Mouse (Mus musculus): Measurements from ENCODE around the gene Ccdc24. TPM values are rescaled to one million over a fixed set of nuclear protein-coding genes. Genes with fewer than 3 reads are reported as not detected.
A peak's percentile ranks its signal among the peaks of the same experiment; 100 is the strongest.

The Ccdc24 gene
- 0.97 and 1.1 TPM in 2 replicates for polyA plus RNA-seq (2015; fragmentation: Nextera tagmentation; extraction: Ambion mirVana)

- H3K4me3 ChIP-seq (replicated peaks; ENCODE audit: low read depth, low read length): peak within 1 kb of the TSS; percentile 9; the same call in 1 of the 2 replicates
- H3K27ac ChIP-seq: no peak within 1 kb of the TSS
- 0 out of 2 replicates have a peak, but pooled peaks cover 10% of the 10 kb centered on the region for H3K36me3 ChIP-seq (ENCODE audit: insufficient read depth, low read length)
- 0 out of 2 replicates have a peak, but pooled peaks cover 5% of the 10 kb centered on the region for H3K4me1 ChIP-seq (replicated peaks; ENCODE audit: insufficient read depth, low read length)
- H3K27me3 ChIP-seq (ENCODE audit: insufficient read depth, low read length): no peaks in the 10 kb centered on the region
- TF ChIP-seq CTCF (IDR thresholded peaks at IDR 0.05; ENCODE audit: low read depth): no peak
- peak within 1 kb of the TSS; percentile 6; the same call in 1 of the 2 replicates for H3K9ac ChIP-seq (ENCODE audit: low read depth, low read length)
- peak within 1 kb of the TSS; percentile 52 for H3K4me2 ChIP-seq (ENCODE audit: low read length)
- DNase-seq (ENCODE audit: low spot score): peak; percentile 48
- WGBS: 10% methylated on average over 14 of the region's 14 CpGs
- ATAC-seq (replicated peaks; ENCODE audit: low FRiP score, low read depth): peak; percentile 38
- no peaks in the 10 kb centered on the region for H3K9me3 ChIP-seq (replicated peaks; ENCODE audit: low read length)
Measured at GRCm38 (mm10) chr4:117872471-117872886, at the start of gene Ccdc24. TSS of gene Ccdc24 (minus strand) at chr4:117872557.

- Histone ChIP-seq H3K4me3 (replicated peaks; ENCODE audit: low read depth, low read length) (no peak overlapping the region), H3K4me2 (ENCODE audit: low read length) (no peak overlapping the region), H3K36me3 (ENCODE audit: insufficient read depth, low read length) (no peaks in the 10 kb centered on the region), H3K9me3 (replicated peaks; ENCODE audit: low read length) (no peaks in the 10 kb centered on the region), H3K9ac (ENCODE audit: low read depth, low read length) (no peak overlapping the region), H3K27ac (no peak overlapping the region), H3K27me3 (ENCODE audit: insufficient read depth, low read length) (peaks cover 7% of the 10 kb centered on the region), H3K4me1 (replicated peaks; ENCODE audit: insufficient read depth, low read length) (no peaks in the 10 kb centered on the region)
- no peak for TF ChIP-seq CTCF (IDR thresholded peaks at IDR 0.05; ENCODE audit: low read depth)
- ATAC-seq (replicated peaks; ENCODE audit: low FRiP score, low read depth) (no peak), DNase-seq (ENCODE audit: low spot score) (no peak)
- WGBS: 82% methylated on average over 2 of the region's 2 CpGs
Measured at GRCm38 (mm10) chr4:117921358-117921757, 49.0 kb upstream of the Ccdc24 start.

GRCm38 (mm10) chr4:117918762-117919161 is 46.4 kb upstream of the Ccdc24 start:
- H3K36me3 ChIP-seq (ENCODE audit: insufficient read depth, low read length): no peaks in the 10 kb centered on the region
- H3K27ac ChIP-seq: no peak overlapping the region
- no peak overlapping the region for H3K4me2 ChIP-seq (ENCODE audit: low read length)
- no peak overlapping the region for H3K9ac ChIP-seq (ENCODE audit: low read depth, low read length)
- H3K9me3 ChIP-seq (replicated peaks; ENCODE audit: low read length): no peaks in the 10 kb centered on the region
- H3K4me3 ChIP-seq (replicated peaks; ENCODE audit: low read depth, low read length): no peak overlapping the region
- ATAC-seq (replicated peaks; ENCODE audit: low FRiP score, low read depth) (no peak), DNase-seq (ENCODE audit: low spot score) (no peak)
- no peaks in the 10 kb centered on the region for H3K27me3 ChIP-seq (ENCODE audit: insufficient read depth, low read length)
- H3K4me1 ChIP-seq (replicated peaks; ENCODE audit: insufficient read depth, low read length): peaks cover 6% of the 10 kb centered on the region
- no peak for TF ChIP-seq CTCF (IDR thresholded peaks at IDR 0.05; ENCODE audit: low read depth)
- WGBS: 83% methylated on average over 5 of the region's 5 CpGs

- H3K4me1 ChIP-seq (replicated peaks; ENCODE audit: insufficient read depth, low read length): peaks cover 10% of the 10 kb centered on the region
- no peaks in the 10 kb centered on the region for H3K9me3 ChIP-seq (replicated peaks; ENCODE audit: low read length)
- H3K4me2 ChIP-seq (ENCODE audit: low read length): no peak overlapping the region
- no peaks in the 10 kb centered on the region for H3K36me3 ChIP-seq (ENCODE audit: insufficient read depth, low read length)
- 71% methylated on average over 3 of the region's 3 CpGs for WGBS
- H3K27ac ChIP-seq: no peak overlapping the region
- TF ChIP-seq CTCF (IDR thresholded peaks at IDR 0.05; ENCODE audit: low read depth): no peak
- no peak for DNase-seq (ENCODE audit: low spot score)
- ATAC-seq (replicated peaks; ENCODE audit: low FRiP score, low read depth): no peak
- no peaks in the 10 kb centered on the region for H3K27me3 ChIP-seq (ENCODE audit: insufficient read depth, low read length)
- no peak overlapping the region for H3K9ac ChIP-seq (ENCODE audit: low read depth, low read length)
- no peak overlapping the region for H3K4me3 ChIP-seq (replicated peaks; ENCODE audit: low read depth, low read length)
Measured at GRCm38 (mm10) chr4:117918261-117918660, 45.9 kb upstream of the Ccdc24 start.

- DNase-seq (ENCODE audit: low spot score) (no peak), ATAC-seq (replicated peaks; ENCODE audit: low FRiP score, low read depth) (no peak)
- Histone ChIP-seq H3K4me2 (ENCODE audit: low read length) (no peak overlapping the region), H3K9ac (ENCODE audit: low read depth, low read length) (no peak overlapping the region), H3K4me1 (replicated peaks; ENCODE audit: insufficient read depth, low read length) (peaks cover 14% of the 10 kb centered on the region), H3K36me3 (ENCODE audit: insufficient read depth, low read length) (no peaks in the 10 kb centered on the region), H3K4me3 (replicated peaks; ENCODE audit: low read depth, low read length) (no peak overlapping the region), H3K9me3 (replicated peaks; ENCODE audit: low read length) (no peaks in the 10 kb centered on the region), H3K27ac (no peak overlapping the region), H3K27me3 (ENCODE audit: insufficient read depth, low read length) (no peaks in the 10 kb centered on the region)
- WGBS: 94% methylated on average over 4 of the region's 4 CpGs
- TF ChIP-seq CTCF (IDR thresholded peaks at IDR 0.05; ENCODE audit: low read depth): no peak
Measured at GRCm38 (mm10) chr4:117917847-117918246, 45.5 kb upstream of the Ccdc24 start.

GRCm38 (mm10) chr4:117917402-117917801 is 45.0 kb upstream of the Ccdc24 start:
- ATAC-seq (replicated peaks; ENCODE audit: low FRiP score, low read depth): no peak
- 88% methylated on average over 4 of the region's 4 CpGs for WGBS

GRCm38 (mm10) chr4:117916386-117916785 is 44.0 kb upstream of the Ccdc24 start:
- WGBS: 66% methylated on average over 5 of the region's 5 CpGs
- H3K4me1 ChIP-seq (replicated peaks; ENCODE audit: insufficient read depth, low read length): peaks cover 16% of the 10 kb centered on the region
- no peak overlapping the region; the same call in 1 of the 2 replicates for H3K4me2 ChIP-seq (ENCODE audit: low read length)
- no peaks in the 10 kb centered on the region for H3K27me3 ChIP-seq (ENCODE audit: insufficient read depth, low read length)
- no peak overlapping the region for H3K4me3 ChIP-seq (replicated peaks; ENCODE audit: low read depth, low read length)
- 0 out of 2 replicates have a peak, but pooled peaks cover 4% of the 10 kb centered on the region for H3K36me3 ChIP-seq (ENCODE audit: insufficient read depth, low read length)
- no peak for TF ChIP-seq CTCF (IDR thresholded peaks at IDR 0.05; ENCODE audit: low read depth)
- H3K9ac ChIP-seq (ENCODE audit: low read depth, low read length): no peak overlapping the region
- ATAC-seq (replicated peaks; ENCODE audit: low FRiP score, low read depth) (no peak), DNase-seq (ENCODE audit: low spot score) (no peak)
- no peak overlapping the region for H3K27ac ChIP-seq
- no peaks in the 10 kb centered on the region for H3K9me3 ChIP-seq (replicated peaks; ENCODE audit: low read length)

More at GRCm38 (mm10) chr4:117917402-117917801, 45.0 kb upstream of the Ccdc24 start:
- Histone ChIP-seq H3K9me3 (replicated peaks; ENCODE audit: low read length) (no peaks in the 10 kb centered on the region), H3K36me3 (ENCODE audit: insufficient read depth, low read length) (no peaks in the 10 kb centered on the region), H3K9ac (ENCODE audit: low read depth, low read length) (no peak overlapping the region), H3K27ac (no peak overlapping the region), H3K27me3 (ENCODE audit: insufficient read depth, low read length) (no peaks in the 10 kb centered on the region), H3K4me1 (replicated peaks; ENCODE audit: insufficient read depth, low read length) (peaks cover 16% of the 10 kb centered on the region), H3K4me3 (replicated peaks; ENCODE audit: low read depth, low read length) (no peak overlapping the region), H3K4me2 (ENCODE audit: low read length) (no peak overlapping the region)
- DNase-seq (ENCODE audit: low spot score): no peak
- TF ChIP-seq CTCF (IDR thresholded peaks at IDR 0.05; ENCODE audit: low read depth): no peak
